Mouse (Mus musculus): ENCODE measurements around the gene Secisbp2. TPM values are rescaled to one million over a fixed set of nuclear protein-coding genes. Genes with fewer than 3 reads are reported as not detected.

The Secisbp2 gene
- polyA plus RNA-seq, 1 experiment from 2014 or later = 62.7 TPM

- DNase-seq (ENCODE audit: low spot score) = no peak
Observed at GRCm38 (mm10) chr13:51731474-51731873, 80.0 kb downstream of the Secisbp2 start.

DNA sequence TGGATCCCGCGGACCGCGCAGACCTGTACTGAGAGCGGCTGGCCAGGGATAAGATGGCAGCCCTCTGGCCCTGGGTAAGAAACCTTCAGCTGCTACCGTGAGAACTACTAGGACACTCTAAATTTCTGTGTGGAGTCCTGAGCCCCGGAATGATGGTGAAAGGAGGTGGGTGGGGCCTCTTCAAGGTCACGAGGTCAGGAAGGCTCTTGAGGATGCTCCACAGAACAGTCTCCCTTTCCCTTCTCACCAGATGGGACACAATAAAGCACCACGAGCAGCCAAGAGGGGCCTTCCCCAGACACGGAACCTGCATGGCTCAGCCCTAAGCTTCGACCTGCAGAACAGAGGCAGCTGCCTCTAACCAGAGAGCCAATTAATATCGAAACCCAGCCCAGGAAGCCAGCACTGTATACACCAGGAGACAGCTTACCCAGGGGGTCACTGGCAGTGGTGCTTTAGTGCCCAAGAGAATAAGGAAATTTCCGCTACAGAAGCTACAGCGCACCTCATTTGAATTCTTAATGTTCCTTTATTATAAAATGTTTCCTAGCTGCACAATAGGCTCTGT lies 80.7 kb downstream of the Secisbp2 start:
- DNase-seq (ENCODE audit: low spot score) = no peak

Other genes starting within 250 kb of the Secisbp2 start
- gene S1pr3, start 243.1 kb upstream of the Secisbp2 start, polyA plus RNA-seq (2015; fragmentation: Nextera tagmentation; extraction: Ambion mirVana) = 26.3 and 30.3 TPM in 2 replicates
- 0.52 and 0.59 TPM in 2 replicates for gene Shc3, start 82.3 kb upstream of the Secisbp2 start, polyA plus RNA-seq (2015; fragmentation: Nextera tagmentation; extraction: Ambion mirVana)
- 376 and 390 TPM in 2 replicates for gene Cks2, start 6.5 kb upstream of the Secisbp2 start, polyA plus RNA-seq (2015; fragmentation: Nextera tagmentation; extraction: Ambion mirVana)
- gene Sema4d, start 142.1 kb downstream of the Secisbp2 start, polyA plus RNA-seq (2015; fragmentation: Nextera tagmentation; extraction: Ambion mirVana) = 55.9 and 58.5 TPM in 2 replicates
- gene Gadd45g, start 195.0 kb downstream of the Secisbp2 start, polyA plus RNA-seq (2015; fragmentation: Nextera tagmentation; extraction: Ambion mirVana) = 14.2 and 16.1 TPM in 2 replicates

All from thymus, postnatal 0 days (tissue).